Mouse (Mus musculus) stomach, postnatal 0 days (tissue): Measurements from ENCODE around the gene Arid3b.

Experiments
- CTCF ChIP-seq: IDR thresholded peaks from 2 replicates; pipeline ENCODE4 v1.5.1; 2016; ENCODE audit warnings: antibody characterized with exemption, low read depth, mild to moderate bottlenecking, moderate library complexity
- EP300 ChIP-seq: optimal IDR thresholded peaks from 2 replicates; pipeline ENCODE3; 2016; ENCODE audit warnings: antibody characterized with exemption

DNA sequence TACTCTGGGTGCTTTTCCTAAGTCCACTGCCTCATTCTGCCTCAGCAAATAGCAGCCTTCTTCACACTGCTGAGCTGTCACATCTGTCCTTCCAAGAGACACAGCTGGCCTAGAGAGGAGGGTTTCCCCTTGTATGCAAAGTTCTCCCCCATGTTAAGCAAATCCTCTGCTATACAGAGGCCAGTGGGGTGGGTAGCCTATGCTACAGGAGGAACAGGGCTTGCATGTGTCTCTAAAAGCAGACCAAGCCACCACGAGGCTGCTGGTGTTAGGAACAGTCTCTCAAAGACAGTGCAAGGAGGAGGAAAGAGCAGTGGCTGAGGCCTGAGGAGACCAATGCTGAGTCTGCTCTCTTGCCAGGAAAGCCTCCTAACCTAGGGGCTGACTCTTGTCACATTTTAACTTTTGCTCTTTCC lies 30.5 kb downstream of the Arid3b start:
- TF ChIP-seq CTCF (no peak), EP300 (no peak)
